Mouse (Mus musculus): ENCODE results near the gene Mettl1.

Mettl1 gene

DNA sequence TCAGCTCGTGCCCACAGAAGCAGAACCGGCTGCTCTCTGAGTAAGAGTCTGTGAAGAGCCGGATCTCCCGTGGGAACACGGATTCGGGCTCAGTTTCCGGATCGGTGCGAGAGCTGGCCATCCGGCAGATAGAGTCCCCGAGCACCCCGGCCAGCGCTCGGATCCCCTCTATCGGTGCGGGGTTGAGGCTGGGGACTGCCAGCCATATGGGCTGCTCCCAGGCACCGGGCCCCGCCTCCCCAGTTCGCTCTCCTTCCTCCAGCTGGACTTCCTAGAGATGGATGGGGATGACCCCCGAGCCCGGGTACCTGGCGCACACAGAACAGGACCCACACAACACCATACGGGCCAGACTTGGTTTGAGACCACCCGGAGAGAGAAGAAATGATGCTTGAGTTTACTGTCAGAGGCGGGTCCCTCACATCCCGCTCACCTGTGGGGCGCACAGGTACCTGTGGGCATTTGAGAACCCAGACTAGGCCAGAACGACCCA, at the start of gene Mettl1, which contains the start of gene Eef1akmt3:
TSS of gene Mettl1 (plus strand) at position 141 of the 493 bp plus-strand sequence.
TSS of gene Eef1akmt3 (minus strand) at position 240 of the 493 bp plus-strand sequence.
- no peak for DNase-seq (ENCODE audit: low spot score)

DNA sequence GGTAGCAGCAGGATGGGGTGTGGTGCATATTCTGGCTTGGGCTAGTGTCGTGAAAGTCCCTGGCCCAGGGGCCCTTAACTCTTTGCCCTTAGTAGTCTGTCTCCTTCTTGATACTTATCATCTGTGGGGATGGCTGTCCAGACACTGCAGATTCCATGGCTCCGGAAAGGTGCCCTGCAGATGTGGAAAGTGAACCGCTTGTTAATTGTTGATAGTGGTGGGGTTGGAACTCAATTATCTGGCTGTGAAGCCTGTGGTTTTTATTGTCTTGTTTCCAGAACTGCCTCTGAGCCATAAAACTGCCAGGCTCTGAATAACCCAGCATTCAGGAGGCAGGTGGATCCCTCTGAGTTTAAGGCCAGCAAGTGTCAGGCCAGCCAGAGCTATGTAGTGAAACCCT, 49.5 kb upstream of the Mettl1 start:
- no peak for DNase-seq (ENCODE audit: low spot score)

DNA sequence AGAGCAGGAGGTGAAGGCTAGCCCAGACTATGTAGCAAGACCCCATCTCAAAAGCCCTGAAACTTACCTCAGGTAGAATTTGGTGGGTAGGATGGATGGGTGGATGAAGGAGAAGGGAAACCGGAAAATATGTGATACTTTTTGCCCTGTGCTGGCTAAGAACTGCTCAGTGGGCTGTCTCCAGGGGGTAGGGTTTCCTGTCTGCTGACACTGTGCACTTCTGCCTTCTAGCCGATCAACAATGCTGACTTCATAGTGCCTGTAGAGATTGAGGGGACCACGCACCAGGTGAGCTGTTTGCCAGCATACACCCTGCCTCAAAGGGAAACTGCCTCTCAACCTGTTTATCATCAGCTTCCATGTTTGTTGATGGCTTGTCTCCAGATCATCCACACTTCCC, 47.6 kb upstream of the Mettl1 start:
- no peak for DNase-seq (ENCODE audit: low spot score)

DNA sequence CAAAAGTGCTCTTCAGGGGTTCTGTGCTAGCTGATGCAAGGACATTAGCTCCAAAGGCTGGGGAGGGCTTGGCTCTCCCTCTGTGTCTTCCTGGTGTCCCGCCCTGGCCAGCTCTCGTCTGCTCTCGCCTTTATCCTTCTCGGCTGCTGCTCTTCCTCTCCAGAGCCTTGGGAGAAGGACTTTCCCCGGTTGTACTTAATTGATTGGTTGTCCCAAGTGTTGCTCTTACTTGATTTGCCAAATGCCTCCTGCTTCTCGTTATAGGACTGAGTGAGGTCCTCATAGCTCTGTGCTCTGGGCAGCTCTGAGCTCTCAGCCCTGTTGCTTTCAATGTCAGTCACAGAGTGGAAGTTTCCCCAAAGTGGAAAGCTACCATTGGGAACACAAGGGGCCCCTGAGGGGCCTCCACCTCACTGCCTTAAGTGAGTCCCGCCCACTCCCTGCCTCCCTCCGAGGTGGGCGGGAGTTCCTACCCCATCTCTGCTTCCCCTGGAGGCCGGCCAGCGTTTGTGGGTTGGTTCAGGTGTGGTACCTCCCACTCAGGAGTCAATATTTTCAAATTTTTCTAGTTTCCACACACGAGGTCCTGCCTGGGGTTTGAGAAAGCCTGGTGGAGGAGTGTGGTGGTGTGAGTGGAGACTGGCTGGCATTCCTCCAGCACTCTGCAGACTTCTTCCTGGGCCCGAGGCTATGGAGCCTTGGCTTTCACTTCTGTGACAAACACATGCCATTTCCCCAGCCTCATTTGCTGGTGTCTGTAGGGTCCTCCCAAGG, 43.7 kb upstream of the Mettl1 start:
- no peak for DNase-seq (ENCODE audit: low spot score)

DNA sequence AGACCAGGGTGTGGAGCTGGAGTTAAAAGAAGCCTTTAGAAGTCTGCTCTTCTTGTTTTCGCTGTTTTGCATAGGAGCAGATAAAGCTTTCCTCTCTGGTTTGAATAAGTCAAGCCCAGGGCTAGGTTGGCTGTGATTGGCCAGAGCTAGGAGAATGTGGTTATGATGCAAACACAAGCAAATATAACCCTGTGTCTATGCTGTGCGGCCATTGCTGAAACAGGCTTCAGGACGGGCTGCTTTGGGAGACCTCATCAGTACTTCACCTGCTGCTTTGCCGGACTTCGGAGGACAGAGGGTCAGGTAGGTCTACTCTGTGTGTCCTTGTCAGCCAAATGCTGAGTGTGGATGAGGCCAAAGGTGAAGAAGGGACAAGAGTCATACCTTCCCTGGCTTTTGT, 40.7 kb upstream of the Mettl1 start, which contains the start of gene Avil:
TSS of gene Avil (plus strand) at position 181 of the 400 bp plus-strand sequence.
- no peak for DNase-seq (ENCODE audit: low spot score)

DNA sequence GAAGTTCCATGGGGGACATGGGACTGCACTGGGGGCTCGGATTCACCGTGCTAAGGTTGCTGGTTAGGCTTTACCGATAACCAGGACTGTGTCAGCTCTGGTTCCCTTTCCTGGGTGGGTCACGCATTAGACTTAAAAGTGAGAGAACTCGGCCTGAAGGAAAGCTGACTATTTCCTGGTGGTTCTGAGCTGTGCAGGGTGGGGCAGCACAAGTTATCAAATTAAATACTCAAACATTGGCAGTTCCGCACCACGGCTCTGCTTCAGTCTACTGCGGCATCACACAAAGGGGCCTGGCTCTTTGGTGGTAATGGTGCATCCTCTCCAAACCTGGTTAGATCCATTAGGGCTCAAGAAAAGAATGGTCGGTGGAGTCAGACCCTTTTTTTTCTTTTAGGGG, 39.9 kb upstream of the Mettl1 start:
- no peak for DNase-seq (ENCODE audit: low spot score)

DNA sequence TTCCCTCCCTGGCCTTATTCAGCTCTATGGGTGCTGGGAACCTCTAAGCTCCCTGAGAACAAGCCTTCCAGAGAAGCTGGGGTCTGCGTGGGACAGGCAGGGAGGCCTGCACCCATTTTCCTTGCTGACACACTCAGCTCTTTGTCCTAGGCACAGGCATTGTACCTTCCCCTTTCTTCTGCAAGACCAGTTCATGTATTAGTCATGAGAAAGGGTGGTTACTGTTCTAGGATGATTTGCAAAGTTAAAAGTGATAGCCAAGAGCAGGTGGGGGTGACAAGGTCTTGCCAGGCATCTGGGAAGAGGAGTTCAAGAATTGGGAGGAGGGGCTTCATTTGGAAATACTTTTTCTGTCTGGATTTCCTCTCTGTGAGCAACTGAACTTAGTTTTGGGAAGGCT, 39.2 kb upstream of the Mettl1 start:
- DNase-seq (ENCODE audit: low spot score) = no peak

DNA sequence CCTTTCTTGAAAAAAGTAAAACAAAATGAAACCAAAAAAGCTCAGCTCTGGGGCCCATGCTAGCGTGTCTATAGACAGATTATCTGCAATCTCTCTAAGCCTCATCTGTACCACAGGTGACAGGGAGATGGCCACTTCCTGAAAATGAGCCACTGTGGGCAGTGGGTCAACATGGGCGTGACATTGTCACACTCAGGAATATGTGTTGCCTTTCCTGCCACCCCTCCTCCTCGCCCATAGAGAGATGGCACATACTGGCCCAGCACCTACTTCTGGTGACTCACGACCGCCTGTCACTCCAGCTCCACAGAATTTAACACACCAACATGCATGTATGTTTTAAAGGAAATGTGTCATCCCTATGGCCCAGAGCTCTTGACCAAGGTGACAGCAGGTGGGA, 38.4 kb upstream of the Mettl1 start:
- DNase-seq (ENCODE audit: low spot score) = no peak

DNA sequence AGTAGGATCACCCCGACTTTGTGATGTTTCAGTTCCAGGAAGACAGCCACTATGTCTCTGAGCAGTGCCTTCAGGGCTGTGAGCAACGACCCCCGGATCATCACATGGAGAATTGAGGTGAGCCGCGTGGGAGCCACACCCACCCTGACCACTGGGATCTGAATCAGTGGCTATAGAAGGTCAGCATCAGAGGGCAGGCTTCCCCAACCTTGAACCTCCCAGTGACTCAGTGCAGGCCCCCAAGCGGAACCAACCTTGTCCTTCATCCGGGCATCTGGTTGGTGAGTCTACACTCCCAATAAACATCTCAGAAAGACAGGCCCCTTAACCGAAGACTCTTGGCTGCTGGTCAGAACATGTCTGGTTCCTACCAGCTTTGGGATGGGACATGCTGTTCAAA, 37.9 kb upstream of the Mettl1 start:
- no peak for DNase-seq (ENCODE audit: low spot score)

DNA sequence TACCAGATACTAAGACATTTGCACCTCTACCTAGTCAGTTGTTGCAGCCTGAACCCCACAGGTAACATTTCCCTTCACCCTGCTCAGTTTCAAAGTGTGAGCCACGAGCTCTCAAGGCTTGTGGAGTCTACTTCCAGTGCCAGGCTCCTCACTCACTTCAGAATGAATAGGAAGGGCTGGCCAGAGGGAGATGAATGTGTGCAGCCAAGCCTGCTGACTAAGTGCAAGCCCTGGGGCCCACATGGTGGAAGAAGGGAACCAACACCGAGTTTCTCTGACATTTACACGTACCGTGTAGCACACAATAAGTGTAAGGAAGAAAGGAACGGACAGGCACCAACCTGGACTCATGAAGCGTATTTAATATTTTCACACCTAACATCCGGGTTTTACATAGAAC, 37.4 kb upstream of the Mettl1 start:
- DNase-seq (ENCODE audit: low spot score) = no peak

DNA sequence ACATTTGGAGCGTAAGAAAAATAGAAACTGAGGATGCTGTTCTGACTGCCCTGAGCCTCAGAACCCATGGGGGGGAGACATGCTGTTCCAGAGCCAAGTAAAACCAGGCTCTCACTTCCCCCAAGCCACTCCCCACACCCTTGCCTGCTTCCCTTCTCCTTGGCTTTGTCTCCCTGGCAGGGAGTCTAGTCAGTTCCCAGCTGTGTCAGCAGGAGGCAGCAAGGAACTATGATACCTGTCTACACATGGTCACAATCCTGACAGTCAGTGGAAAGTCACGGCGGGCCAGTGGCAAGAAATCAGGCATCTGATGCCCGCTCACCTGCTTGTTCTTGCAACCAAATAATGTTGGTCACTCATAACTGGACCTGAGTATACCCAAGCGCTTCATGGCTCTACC, 24.7 kb upstream of the Mettl1 start:
- DNase-seq (ENCODE audit: low spot score) = no peak

DNA sequence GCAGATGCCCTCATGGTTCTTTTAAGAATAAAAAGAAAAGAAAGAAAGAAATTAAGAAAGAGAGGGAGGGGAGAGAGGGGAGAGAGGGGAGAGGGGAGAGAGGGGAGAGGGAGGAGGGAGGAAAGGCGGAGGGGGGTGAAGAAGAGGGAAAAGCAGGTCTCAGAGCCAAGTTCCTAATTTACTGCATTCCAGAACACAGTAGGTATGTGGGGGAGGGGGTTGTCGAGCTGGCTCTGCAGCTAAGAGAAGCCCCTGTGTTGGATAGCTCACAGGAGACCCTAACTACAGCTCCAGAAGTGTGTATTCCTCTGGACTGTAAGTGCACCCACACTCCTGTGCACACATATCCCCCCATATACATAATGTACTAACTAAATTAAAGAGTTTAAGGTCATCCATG, 24.1 kb upstream of the Mettl1 start:
- DNase-seq (ENCODE audit: low spot score) = no peak

DNA sequence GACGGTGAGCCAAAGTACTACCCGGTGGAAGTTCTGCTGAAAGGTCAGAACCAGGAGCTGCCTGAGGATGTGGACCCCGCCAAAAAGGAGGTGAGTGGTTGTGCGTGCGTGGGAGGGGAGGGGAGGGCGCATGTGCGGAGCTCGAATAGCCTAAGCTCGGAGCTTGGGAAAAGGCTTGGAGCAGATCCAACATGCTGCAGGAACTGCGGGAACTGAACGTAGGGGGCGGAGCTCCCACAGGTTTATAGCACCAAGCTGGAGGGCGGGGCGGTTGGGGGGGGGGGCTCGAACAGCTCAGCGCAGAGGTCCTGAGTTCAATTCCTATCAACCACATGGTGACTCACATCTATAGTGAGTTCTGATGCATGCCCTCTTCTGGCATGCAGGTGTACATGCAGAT, 22.8 kb upstream of the Mettl1 start:
- no peak for DNase-seq (ENCODE audit: low spot score)

DNA sequence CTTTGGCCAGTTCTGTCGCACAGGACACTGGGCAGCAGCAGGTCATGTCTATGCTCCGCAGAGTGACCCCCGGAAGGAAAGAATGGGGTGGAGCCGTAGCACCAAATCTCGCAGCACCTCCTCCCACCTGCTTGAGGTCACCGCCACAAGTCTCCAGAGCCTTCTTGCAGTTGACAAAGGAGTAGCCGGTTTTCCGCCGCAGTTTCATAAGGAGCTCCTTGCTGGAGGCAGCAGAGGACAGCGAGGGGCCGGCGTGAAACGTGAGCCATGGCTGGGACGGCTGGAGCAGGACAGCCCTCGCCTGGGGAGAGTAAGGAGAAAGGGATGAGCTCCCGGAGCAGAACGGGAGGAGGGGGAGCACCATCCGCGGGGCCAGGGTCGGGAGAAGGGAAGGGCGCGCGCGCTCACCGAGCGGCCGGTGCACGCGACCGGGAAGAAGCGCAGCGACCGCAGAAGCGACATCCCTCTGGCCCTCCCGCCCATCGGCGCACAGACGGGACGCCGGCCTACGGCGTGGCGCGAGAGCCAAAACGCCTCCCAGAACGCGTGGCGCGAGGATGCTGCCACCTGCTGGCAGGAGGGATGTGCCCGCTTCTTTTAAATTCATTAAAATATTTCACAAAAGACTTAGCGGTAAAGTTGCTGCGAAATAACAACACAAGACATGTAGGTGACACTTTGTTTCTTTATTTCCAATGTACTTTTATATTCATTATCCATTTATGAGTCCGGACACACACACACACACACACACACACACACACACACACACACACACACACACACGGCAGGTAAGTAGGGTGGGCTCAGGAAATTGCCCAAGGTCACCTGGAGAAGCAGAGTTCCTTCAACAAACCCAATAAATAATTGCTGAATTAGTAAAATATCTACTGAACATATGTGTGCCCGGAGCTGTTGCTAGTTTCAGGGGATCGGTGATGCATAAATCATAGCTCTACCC, 10.6 kb upstream of the Mettl1 start, which contains the start of gene Tsfm:
TSS of gene Tsfm (minus strand) at position 505 of the 961 bp plus-strand sequence.
- peak; percentile 84 for DNase-seq (ENCODE audit: low spot score)

DNA sequence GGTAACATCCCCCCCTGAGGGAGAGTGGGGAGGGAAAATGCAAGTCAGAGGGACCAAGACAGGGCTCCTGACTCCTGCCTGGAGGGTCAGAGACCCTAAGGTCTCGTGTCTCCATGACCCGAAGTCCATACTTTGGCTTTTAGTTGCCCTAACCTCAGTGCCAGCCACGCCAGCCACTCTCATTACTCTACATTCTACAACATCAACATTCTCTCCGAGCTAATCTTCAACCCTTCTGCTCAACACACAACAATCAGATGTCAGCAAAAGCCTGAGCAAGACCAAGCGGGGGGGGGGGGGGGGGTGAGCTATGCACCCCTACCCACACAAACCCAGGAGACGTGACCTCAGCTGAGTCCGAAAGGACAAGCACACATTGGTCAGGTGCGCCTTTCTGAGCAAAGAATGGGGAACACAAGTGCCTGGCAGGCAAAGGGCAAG, 7.9 kb upstream of the Mettl1 start:
- DNase-seq (ENCODE audit: low spot score) = no peak

DNA sequence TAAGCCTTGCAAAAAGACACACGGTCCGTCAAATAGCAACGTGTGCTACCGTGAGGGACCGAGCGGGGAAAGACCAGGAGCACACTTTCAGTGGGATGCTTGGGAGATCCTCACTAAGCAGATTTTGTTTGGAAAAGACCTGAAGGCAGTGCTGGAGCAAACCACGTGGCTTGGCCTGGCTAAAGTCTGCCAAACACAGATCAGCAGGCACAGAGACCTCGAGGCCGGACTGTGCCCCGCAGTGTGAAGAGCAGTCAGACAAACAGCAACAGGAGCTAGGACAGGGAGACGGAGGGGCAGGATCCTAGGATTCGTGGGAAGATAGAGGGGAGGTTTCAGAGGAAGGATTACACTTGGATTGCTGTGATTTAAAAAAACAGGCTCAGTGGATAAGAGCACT, 4.9 kb upstream of the Mettl1 start:
- no peak for DNase-seq (ENCODE audit: low spot score)

DNA sequence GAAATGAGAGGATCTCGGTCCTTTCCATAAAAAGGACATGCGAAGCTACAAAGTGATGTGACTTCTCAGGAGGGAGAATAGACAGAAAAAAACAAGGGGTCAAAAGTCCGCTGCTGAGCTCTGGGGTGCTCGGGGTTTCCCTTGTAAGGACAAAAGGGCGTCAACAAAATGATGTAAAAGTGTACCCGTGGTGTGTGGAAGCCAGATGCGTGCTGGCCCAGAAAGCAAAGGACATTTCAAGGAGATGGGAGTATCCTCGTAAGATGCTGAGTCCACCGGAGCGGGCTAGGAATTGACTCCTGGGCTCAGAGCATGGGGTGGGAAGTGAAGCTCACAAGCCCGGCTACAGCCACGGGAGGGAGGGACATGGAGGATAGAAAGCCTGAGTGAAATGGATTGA, 3.6 kb upstream of the Mettl1 start:
- no peak for DNase-seq (ENCODE audit: low spot score)

DNA sequence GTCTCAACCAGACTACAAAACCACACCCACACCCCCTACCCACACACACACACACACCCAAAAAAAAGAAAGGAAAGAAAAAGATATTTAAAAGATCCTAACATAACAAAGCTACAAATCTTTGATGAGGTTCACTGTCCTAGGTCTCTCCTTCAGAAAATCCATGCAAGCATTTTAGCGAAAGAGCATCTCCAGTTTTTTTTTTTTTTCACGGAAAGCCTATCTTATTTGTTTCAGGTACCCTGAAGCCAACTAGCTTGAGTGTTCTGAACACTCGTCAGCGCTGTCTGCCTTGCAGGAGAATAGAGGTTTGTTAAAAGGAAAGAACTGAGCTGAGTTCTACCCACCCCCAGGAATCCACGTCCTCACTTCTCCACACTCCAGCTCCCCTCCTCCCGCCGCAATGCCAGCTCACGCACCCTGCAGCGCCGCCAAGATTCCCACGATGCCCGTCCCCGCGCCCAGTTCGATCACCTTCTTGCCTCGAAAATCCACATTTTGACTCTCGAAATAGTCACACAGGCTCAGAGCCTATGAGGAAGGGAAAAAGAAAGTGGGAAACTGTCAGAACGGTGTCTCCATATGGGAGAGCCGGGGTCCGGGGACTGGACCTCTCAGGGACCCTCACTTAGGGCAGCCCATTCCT, 522 bp upstream of the Mettl1 start:
- no peak for DNase-seq (ENCODE audit: low spot score)

DNA sequence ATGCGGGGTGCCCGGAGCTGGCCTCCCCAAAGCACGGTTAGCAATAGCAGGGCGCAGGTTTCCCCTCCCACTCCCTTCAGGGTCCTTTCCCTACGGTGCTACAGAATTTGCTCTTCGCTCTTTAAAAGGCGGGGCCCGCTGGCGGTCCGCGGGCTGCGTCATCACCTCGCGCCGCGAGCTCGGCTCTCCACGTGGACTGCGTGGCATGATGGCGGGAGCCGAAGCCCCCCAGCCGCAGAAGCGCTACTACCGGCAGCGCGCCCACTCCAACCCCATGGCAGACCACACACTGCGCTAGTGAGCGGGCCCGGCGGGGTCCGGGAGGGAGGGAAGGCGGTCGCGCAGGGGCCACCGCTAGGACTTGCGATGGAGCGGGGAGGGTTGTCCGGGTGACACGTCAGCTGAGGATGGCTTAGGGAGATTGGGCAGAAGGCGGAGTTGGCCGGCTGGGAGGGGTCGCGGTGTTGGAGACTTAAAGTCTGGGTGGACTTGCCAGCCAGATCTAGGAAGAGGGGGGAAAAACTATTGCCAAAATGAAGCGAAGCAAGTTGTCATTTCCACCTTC, 642 bp downstream of the Mettl1 start:
- DNase-seq (ENCODE audit: low spot score) = peak; percentile 83

DNA sequence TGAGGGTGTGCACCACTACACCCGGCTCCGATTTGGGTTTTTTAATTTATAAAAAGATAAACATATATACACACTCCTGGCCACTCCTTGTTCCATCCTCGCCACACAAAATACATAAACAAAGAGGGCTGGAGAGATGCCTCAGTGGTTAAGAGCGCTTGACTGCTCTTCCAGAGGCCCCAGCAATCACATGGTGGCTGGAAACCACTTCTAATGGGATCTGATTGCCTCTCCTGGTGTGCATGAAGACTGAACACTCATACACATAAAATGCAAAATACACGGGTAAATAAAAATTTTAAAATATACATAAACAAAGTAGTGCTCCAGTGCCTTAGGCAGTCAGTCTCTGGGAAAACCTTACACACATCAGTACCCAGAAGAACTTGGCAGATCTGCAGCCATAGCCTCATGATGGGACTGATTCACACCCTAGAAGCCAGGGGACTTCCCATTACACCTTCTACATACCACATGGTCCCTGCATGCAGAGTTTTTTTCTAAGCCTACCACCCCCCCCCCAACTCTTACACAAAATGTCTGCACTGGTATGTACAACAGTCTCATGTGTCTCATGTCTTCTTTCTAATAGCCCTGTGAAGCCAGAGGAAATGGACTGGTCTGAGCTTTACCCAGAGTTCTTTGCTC, 1.4 kb downstream of the Mettl1 start:
- no peak for DNase-seq (ENCODE audit: low spot score)

DNA sequence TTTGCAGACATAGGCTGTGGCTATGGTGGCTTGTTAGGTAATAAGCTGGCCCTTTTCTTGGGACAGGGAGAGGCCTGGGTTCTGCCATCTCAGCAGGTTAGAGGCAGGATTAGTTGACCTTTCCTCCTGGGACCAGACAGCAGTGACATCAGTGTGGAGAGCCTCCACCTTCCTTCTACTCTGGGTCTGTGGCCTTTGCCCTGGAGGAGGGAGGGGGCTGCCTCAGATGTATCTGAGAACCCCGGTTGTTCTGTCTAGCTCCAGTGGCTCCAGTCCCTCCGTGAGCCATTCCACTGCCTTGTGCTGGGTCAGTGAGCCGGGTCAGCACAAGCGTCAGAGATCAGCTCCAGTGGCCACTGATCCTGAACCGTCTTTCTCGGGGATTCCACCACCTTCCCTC, 2.0 kb downstream of the Mettl1 start:
- DNase-seq (ENCODE audit: low spot score) = no peak
